Mouse (Mus musculus) adrenal gland, postnatal 14 days (tissue): ENCODE data around the gene Pla2g4d. TPM values are rescaled to one million over a fixed set of nuclear protein-coding genes. Genes with fewer than 3 reads are reported as not detected.

ENCODE experiments used
- DNase-seq: peaks from one replicate; pipeline ENCODE4 v3.0.0; 2021; ENCODE audit warnings: mixed read lengths
- total RNA-seq: library from RNA; stranded (reverse); gene quantifications from 2 replicates; pipeline ENCODE4 v1.2.3, GENCODE M21; 2021

Pla2g4d gene
- total RNA-seq, 1 experiment from 2014 or later: not detected

DNA sequence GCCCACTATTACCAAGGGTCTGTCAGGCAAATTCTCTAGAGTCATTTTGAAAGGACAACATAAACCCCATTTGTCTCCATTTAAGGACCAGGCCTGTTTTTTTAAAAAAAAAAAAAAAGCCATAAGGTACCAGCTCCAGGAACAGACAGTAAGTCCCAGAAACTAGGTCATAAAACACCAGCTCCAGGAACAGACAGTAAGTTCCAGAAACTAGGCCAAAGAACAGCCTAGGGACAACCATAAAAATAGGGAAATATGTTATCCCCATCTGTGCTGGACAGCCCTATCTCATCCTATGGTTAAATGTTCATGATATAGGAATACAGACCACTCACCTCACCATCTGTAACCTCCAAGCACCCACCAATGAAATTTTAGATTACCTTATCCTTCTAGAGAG is 32.7 kb downstream of the Pla2g4d start:
- no peak for DNase-seq

DNA sequence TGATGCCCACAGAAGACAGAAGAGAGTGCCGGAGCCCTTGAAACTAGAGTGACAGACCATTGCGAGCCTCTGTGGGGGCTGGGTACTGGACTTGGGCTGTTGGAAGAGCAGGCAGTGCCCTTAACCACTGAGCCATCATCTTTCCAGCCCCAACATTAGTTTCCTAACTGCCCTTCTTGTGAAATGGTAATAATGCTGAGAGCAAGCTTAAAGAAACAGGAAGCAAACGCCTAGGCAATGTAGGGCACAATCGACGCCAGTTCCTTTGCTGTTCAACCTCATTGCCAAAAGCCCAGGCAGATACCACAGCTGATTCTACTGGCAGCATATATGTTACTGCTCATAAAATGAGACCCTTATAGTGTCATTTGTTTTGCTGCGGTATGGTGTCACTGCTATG is 36.4 kb downstream of the Pla2g4d start:
- no peak for DNase-seq

DNA sequence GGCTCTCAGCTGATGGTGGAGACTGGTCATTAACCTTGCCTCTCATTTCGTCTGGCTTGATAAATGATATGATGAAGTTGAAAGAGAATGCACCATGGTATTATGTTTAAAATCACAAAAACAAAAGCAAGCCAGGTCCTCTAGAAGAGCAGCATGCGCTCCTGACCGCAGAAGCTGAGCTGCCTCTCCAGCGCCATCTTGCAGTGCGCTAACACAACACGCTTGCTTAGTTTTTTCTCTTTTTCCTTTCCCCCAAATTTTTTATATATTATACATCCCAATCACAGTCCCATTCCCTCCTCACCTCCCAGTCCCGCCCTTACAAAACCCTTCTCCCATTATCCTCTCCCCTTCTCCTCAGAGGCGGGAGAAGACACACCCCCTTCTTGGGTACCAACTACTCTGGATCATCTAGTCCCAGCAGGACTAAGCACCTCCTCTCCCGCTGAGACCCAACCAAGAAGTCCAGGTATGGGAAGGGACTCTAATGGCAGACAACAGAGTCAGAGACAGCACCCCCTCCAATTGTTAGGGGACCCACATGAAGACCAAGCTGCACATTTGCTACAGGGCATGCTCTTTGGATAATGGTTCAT is 43.5 kb downstream of the Pla2g4d start:
- peak; percentile 24 for DNase-seq

DNA sequence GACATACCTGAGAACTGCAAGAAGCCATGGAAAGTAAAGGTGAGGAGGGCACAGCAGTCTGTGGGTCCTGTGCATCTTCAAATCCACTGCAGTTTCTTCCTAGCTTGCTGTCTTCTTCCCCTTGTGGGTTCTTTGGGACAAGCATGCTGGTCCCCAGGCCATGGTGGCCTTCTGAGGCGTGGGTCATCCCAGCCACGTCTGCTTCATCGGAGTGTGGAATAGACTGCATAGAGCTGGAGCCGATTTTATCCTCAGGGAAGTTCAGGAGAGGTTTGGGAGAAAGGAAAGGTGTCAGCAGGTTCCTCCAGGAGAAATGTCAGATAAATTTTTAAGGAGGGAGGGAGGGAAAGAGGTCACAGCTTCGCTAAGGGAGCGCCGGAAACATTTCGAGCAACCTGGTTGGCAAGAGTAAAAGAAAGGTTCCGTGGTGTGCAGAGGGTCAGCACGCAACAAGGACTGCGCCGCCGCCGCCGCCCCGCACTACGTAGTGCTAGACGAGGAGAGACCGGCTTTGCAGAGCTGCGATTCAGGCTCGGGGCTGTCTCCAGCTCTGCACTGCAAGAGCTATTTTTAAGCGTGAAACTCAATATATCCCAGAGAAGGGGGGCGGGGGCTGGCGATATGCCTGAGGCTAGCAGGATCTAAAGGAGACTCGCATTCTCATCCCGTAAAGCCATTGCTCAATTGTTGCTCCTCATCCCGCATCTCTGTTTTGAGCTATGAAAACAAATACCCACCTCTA is 44.1 kb downstream of the Pla2g4d start, which contains the start of gene Pla2g4e:
Gene Pla2g4e (minus strand): TSS at position 657 of the 742 bp plus-strand sequence.
- DNase-seq: peak; percentile 23

DNA sequence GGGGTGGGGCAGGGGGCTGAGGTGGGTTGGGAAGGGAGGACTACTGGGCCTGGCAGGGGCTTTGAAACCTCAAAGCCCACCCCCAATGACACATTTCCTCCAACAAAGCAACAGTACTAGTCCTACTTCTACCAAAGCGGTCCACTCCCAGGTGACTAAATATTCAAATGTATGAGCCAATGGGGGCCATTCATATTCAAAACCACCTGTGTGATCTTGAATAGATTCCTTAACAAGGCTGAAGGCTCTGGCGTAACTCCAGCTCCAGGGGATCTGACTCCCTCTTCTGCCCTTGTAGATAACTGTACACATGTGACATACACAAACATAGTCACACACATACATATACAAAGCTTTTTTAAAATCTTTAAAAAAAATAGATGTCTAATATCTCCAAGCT is 45.0 kb downstream of the Pla2g4d start:
- DNase-seq: no peak

DNA sequence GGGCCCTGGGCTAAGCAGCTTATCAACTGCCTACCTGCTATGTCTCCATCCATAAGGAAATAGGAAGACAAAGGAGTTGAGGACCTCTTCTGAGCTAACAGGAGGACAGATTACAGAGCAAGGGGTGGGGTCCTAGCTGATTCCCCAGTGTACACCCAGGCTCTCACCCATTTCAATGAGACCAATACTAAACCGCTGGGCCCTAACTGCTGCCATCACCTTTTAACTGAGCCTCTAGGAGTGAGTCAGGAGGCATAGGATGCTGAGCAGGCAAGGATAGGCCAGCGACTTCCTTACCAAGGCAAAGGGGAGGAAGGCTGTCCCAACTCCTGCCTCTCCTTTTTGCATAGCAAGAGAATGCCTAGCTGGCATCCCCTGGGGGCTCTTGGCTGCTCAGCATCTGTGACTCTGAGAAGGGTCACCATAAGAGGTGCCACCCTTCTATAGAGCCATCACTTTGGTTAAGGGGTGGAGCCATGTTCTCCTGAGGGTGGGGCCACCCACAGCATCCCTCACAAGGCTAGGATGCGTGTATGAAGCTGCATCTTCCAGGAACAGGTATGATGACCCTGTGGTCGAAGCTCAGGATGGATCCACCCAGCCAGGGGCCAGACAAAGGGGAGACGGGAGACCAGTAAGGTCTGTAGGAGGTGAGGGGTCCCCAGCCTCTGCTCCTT is 46.1 kb downstream of the Pla2g4d start:
- no peak for DNase-seq

DNA sequence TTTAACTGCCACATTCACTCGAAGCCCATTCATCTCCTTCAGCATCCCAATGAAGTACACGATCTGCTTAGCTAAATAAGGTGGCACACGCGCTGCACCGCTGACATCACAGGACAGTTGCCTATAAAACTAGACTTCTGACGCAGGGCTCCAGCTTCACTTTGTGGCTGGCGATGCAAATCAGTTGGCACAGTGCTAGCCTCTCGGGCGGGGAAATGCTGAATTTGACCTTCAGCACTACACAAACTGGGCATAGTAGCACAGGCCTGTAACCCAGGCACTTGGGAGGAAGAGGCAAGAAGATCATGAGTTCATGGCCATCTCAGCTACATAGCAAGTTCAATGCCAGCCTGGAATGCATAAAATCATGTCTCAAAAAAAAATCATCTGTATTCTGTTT is 50.3 kb downstream of the Pla2g4d start:
- DNase-seq: peak; percentile 25

DNA sequence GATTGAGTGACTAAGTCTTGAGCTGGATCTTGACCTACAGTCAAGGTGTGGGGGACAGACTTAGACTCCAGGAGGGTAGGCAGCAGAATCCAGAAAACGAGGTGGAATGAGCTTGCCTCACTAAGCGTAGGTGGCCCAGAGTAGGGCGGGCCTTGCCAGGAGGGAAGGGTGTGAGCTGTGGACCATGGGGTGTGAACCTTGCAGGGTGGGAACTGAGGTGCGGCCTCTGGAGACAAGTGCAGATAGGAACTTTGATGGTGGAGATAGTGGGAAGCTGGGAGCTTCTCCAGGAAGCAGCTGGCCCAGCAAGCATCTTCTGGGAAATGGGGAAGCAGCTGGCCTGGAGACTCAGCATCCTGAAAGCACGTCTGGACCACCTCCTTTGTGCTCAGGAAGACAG is 51.2 kb downstream of the Pla2g4d start:
- no peak for DNase-seq

DNA sequence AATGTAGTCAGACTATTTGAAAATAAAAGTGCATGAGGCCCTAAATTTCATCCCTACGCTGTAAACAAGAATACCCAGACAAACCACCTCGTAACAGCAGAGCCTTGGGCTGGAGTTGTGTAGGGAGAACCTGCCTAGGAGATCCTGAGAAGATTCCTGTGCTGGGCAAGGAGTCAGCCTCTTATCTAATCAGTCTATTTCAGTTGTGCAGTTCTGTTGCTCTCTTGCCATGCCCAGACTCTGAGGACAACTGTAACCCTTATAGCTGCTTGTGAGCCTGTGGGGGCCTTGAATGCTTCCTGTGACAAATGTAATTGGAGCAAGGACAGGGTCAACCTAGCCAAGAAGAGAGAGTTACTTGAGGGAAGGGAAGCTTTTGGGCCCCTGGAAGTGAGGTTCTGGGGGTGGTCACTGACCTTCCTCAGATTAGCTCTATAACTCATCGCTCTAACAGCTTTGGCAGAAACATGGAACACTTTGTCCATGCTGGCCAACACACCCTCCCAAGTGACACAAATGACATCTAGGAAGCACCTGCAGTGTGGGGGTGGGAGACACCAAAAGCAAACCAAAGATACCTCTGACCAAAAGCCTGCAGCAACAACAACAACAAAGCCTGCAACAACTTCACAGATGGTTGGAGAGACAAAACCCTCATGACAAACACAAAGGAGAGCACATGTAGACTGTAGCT is 52.9 kb downstream of the Pla2g4d start:
- DNase-seq: peak; percentile 42

DNA sequence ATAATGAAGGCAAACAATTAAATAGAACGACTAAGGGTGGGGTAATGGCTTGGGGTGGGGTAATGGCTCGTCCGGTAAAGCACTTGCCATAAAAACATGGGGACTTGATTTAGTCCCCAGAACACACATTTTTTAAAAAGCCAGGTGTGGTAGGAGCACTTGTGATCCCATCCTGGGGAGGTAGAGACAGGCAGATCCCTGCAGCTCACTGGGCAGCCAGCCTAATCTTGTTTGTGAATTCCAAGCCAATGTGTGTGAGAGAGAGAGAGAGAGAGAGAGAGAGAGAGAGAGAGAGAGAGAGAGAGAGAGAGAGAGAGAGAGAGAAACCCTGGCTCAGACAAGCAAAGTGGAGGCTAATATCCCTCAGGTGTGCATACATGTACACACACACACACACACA is 53.6 kb downstream of the Pla2g4d start:
- no peak for DNase-seq

DNA sequence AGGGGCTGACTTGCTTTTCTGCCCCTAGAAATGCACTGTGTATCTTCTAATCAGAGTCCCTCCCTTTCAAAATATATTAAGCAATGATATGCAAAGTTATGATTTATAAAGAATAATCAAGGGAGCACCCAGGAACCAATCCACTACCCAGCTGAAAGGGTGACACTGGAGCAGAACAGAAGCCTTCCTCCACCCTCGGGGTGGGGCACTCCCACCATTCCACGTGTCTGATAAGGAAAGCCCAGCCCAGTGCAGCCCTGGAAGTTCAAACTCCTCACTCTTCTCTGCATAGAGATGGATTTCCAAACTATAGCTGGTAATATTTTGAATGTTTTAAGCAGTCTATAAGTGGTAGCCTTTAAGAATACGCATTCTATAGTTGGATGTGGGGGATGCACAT is 57.4 kb downstream of the Pla2g4d start:
- no peak for DNase-seq

Other genes starting within 250 kb of the Pla2g4d start
- 34.2 and 48.1 TPM in 2 replicates for gene Ehd4, start 134.6 kb downstream of the Pla2g4d start, total RNA-seq
- 0.48 and 0.53 TPM in 2 replicates for gene Pla2g4e, start 43.9 kb downstream of the Pla2g4d start, total RNA-seq
- gene Pla2g4f, start 25.0 kb upstream of the Pla2g4d start, total RNA-seq: 0.23 TPM in 1 of 2 replicates, not detected in the other
- gene Vps39, start 63.9 kb upstream of the Pla2g4d start, total RNA-seq: 34.1 and 44.3 TPM in 2 replicates
- gene Ganc, start 114.7 kb upstream of the Pla2g4d start, total RNA-seq: 33.5 and 40.0 TPM in 2 replicates
- gene Tmem87a, start 114.9 kb upstream of the Pla2g4d start, total RNA-seq: 36.2 and 38.3 TPM in 2 replicates
- gene Capn3, start 166.8 kb upstream of the Pla2g4d start, total RNA-seq: 0.38 and 0.52 TPM in 2 replicates